Mouse (Mus musculus) kidney, postnatal 0 days (tissue): ENCODE measurements around the gene Ywhae. TPM values are rescaled to one million over a fixed set of nuclear protein-coding genes. Genes with fewer than 3 reads are reported as not detected.
"Not testable (repeated sequence)": the region's sequence is repeated elsewhere in the genome, so short reads cannot be mapped to it uniquely, and the experiment has no call there.

Experiments used
- ATAC-seq: fragments of 200-750 bp; cut with Nextera tagmentation; replicated peaks from 2 replicates; pipeline ENCODE4 v1.8.0; 2017; ENCODE audit warnings: low read depth, moderate number of reproducible peaks, moderate TSS enrichment, moderate library complexity; ENCODE audit not compliant: low FRiP score
- DNase-seq: peaks from one replicate; pipeline ENCODE4 v3.0.0-alpha.2; 2016; ENCODE audit warnings: low spot score
- H3K27ac ChIP-seq: fragments of 300-500 bp; sonication (generic); 2 replicates; pipeline ENCODE4 v1.5.1; 2014; ENCODE audit warnings: mild to moderate bottlenecking
- H3K27me3 ChIP-seq: fragments of 300-500 bp; sonication (generic); 2 replicates; pipeline ENCODE4 v1.6.1; 2014; ENCODE audit warnings: low read length, mixed read lengths; ENCODE audit not compliant: insufficient read depth
- H3K36me3 ChIP-seq: fragments of 300-500 bp; sonication (generic); 2 replicates; pipeline ENCODE4 v1.6.1; 2014; ENCODE audit warnings: low read length, mixed read lengths; ENCODE audit not compliant: insufficient read depth
- H3K4me1 ChIP-seq: fragments of 300-500 bp; sonication (generic); replicated peaks from 2 replicates; pipeline ENCODE4 v1.6.1; 2014; ENCODE audit warnings: antibody characterized with exemption, low read length, mixed read lengths; ENCODE audit not compliant: insufficient read depth
- H3K4me2 ChIP-seq: fragments of 300-500 bp; sonication (generic); 2 replicates; pipeline ENCODE4 v1.6.1; 2014; ENCODE audit warnings: mild to moderate bottlenecking, low read length, moderate library complexity, mixed read lengths
- H3K4me3 ChIP-seq: fragments of 300-500 bp; sonication (generic); replicated peaks from 2 replicates; pipeline ENCODE4 v1.5.1; 2014; ENCODE audit warnings: low read depth, low read length
- H3K9ac ChIP-seq: fragments of 300-500 bp; sonication (generic); 2 replicates; pipeline ENCODE4 v1.6.1; 2014; ENCODE audit warnings: low read depth, low read length
- H3K9me3 ChIP-seq: fragments of 300-500 bp; sonication (generic); replicated peaks from 2 replicates; pipeline ENCODE4 v1.6.1; 2016; ENCODE audit warnings: low read length, inconsistent platforms, mixed read lengths
- CTCF ChIP-seq: IDR thresholded peaks from 2 replicates; pipeline ENCODE4 v1.5.1; 2016; ENCODE audit warnings: antibody characterized with exemption, low read depth, mild to moderate bottlenecking, moderate library complexity
- WGBS: fragments of 180-500 bp; shearing (Covaris S2); extraction: QIAGEN DNeasy Blood & Tissue Kit; methylation state at CpG from one replicate; pipeline ENCODE4 v1.1.7; 2014; 5-methylcytosine and 5-hydroxymethylcytosine counted together
- polyA plus RNA-seq: library from polyadenylated mRNA; unstranded; fragments of >200 nt; fragmentation: Nextera tagmentation; extraction: Ambion mirVana; gene quantifications from 2 replicates; pipeline ENCODE4 v1.2.1, GENCODE M21; 2015

Ywhae gene
- polyA plus RNA-seq, 1 experiment from 2014 or later = 707 TPM

GRCm38 (mm10) chr11:75715556-75715955 is 17.1 kb upstream of the Ywhae start:
- H3K4me3 ChIP-seq = no peak overlapping the region
- no peak for DNase-seq
- no peaks in the 10 kb centered on the region for H3K9me3 ChIP-seq
- WGBS = 36% methylated on average over 12 of the region's 12 CpGs
- H3K36me3 ChIP-seq = no peaks in the 10 kb centered on the region
- no peak for TF ChIP-seq CTCF
- no peak overlapping the region for H3K9ac ChIP-seq
- H3K4me1 ChIP-seq = no peaks in the 10 kb centered on the region
- H3K27me3 ChIP-seq = no peaks in the 10 kb centered on the region
- H3K27ac ChIP-seq = no peak overlapping the region
- no peak overlapping the region for H3K4me2 ChIP-seq
- ATAC-seq = no peak

GRCm38 (mm10) chr11:75716661-75717325 is 15.9 kb upstream of the Ywhae start:
- TF ChIP-seq CTCF = peak; percentile 23; the same call in 1 of the 2 replicates
- no peak overlapping the region for H3K27ac ChIP-seq
- no peaks in the 10 kb centered on the region for H3K9me3 ChIP-seq
- H3K36me3 ChIP-seq = no peaks in the 10 kb centered on the region
- no peak overlapping the region for H3K4me3 ChIP-seq
- ATAC-seq (no peak), DNase-seq (peak; percentile 27)
- H3K9ac ChIP-seq = no peak overlapping the region
- H3K4me2 ChIP-seq = no peak overlapping the region
- H3K27me3 ChIP-seq = no peaks in the 10 kb centered on the region
- WGBS = 72% methylated on average over 8 of the region's 8 CpGs
- no peaks in the 10 kb centered on the region for H3K4me1 ChIP-seq

GRCm38 (mm10) chr11:75722339-75722738 is 10.3 kb upstream of the Ywhae start:
- TF ChIP-seq CTCF = no peak
- DNase-seq = no peak
- ATAC-seq = no peak
- WGBS = 58% methylated on average over 4 of the region's 4 CpGs
- no peaks in the 10 kb centered on the region for H3K9me3 ChIP-seq
- no peak overlapping the region for H3K4me2 ChIP-seq
- H3K36me3 ChIP-seq = no peaks in the 10 kb centered on the region
- H3K4me1 ChIP-seq = no peaks in the 10 kb centered on the region
- H3K27me3 ChIP-seq = no peaks in the 10 kb centered on the region
- H3K9ac ChIP-seq = no peak overlapping the region
- H3K4me3 ChIP-seq = no peak overlapping the region
- H3K27ac ChIP-seq = no peak overlapping the region

- no peaks in the 10 kb centered on the region for H3K4me1 ChIP-seq
- H3K4me3 ChIP-seq = no peak overlapping the region
- WGBS = 73% methylated on average over 2 of the region's 2 CpGs
- TF ChIP-seq CTCF = no peak
- H3K9ac ChIP-seq = no peak overlapping the region
- no peaks in the 10 kb centered on the region for H3K36me3 ChIP-seq
- no peak overlapping the region for H3K27ac ChIP-seq
- H3K9me3 ChIP-seq = no peaks in the 10 kb centered on the region
- H3K4me2 ChIP-seq = no peak overlapping the region
- no peak for ATAC-seq
- H3K27me3 ChIP-seq = no peaks in the 10 kb centered on the region
- DNase-seq = no peak
Measured at GRCm38 (mm10) chr11:75727168-75727567, 5.5 kb upstream of the Ywhae start.

GRCm38 (mm10) chr11:75727659-75728058 is 5.0 kb upstream of the Ywhae start:
- H3K36me3 ChIP-seq, H3K9ac ChIP-seq, H3K27me3 ChIP-seq, H3K27ac ChIP-seq, H3K4me1 ChIP-seq, H3K9me3 ChIP-seq, H3K4me2 ChIP-seq, ATAC-seq, H3K4me3 ChIP-seq, DNase-seq: not testable (repeated sequence)
- 85% methylated on average over 6 of the region's 6 CpGs for WGBS

GRCm38 (mm10) chr11:75733227-75733940 is 715 bp downstream of the Ywhae start:
- no peak for TF ChIP-seq CTCF
- under 1% methylated on average over 50 of the region's 52 CpGs for WGBS
- H3K27me3 ChIP-seq = no peaks in the 10 kb centered on the region
- peak overlapping the region; percentile 80 for H3K4me2 ChIP-seq
- no peaks in the 10 kb centered on the region for H3K9me3 ChIP-seq
- DNase-seq = peak; percentile 70
- peak; percentile 41 for ATAC-seq
- H3K36me3 ChIP-seq = no peaks in the 10 kb centered on the region
- H3K27ac ChIP-seq = peak overlapping the region; percentile 94
- H3K4me1 ChIP-seq = peaks cover 16% of the 10 kb centered on the region
- peak overlapping the region; percentile 99 for H3K9ac ChIP-seq
- H3K4me3 ChIP-seq = peak overlapping the region; percentile 95
